Mouse (Mus musculus) MEL (cell line): ENCODE measurements at regions not wholly inside any gene's neighbourhood (a gene's known extent, or its start where the extent isn't known, plus 50 kb on each side); places are given as distances from the start of the nearest gene placed in this dataset.

ENCODE experiments used
- DNase-seq: peaks from one replicate; pipeline ENCODE4 v3.0.0; 2011; ENCODE audit warnings: low read depth, low spot score
- H3K27ac ChIP-seq: 2 replicates; pipeline ENCODE4 v1.5.1; 2012; ENCODE audit warnings: low read depth, mild to moderate bottlenecking, control low read depth, low read length, moderate library complexity; ENCODE audit not compliant: control insufficient read depth
- H3K27me3 ChIP-seq, 2 experiments: fragments of 150-350 bp in 1 of 2; sonication (generic) in 1 of 2; 2 replicates each; pipeline ENCODE4 v1.6.1; 2012; ENCODE audit warnings: low read length in 2 of 2, mild to moderate bottlenecking in 2 of 2, improper control_type of control experiment in 1 of 2, moderate library complexity in 1 of 2; ENCODE audit not compliant: insufficient read depth in 2 of 2, control insufficient read depth in 1 of 2
- H3K36me3 ChIP-seq, 2 experiments: 2 replicates each; pipeline ENCODE4 v1.6.1; 2012 to 2014; ENCODE audit warnings: low read length in 2 of 2, improper control_type of control experiment in 1 of 2, inconsistent platforms in 1 of 2, mild to moderate bottlenecking in 1 of 2; ENCODE audit not compliant: insufficient read depth in 2 of 2, control insufficient read depth in 1 of 2
- H3K4me1 ChIP-seq, 2 experiments: fragments of 150-350 bp in 1 of 2; sonication (generic) in 1 of 2; 2 replicates each; pipeline ENCODE4 v1.6.1; 2012; ENCODE audit warnings: low read length in 2 of 2, improper control_type of control experiment in 1 of 2, mild to moderate bottlenecking in 1 of 2; ENCODE audit not compliant: insufficient read depth in 2 of 2, control insufficient read depth in 1 of 2
- H3K4me3 ChIP-seq, 2 experiments: fragments of 150-350 bp in 1 of 2; sonication (generic) in 1 of 2; 2 replicates each; pipeline ENCODE4 v1.5.1; 2012; ENCODE audit warnings: low read depth in 2 of 2, low read length in 2 of 2, mild to moderate bottlenecking in 2 of 2, moderate library complexity in 2 of 2, control low read depth in 1 of 2, improper control_type of control experiment in 1 of 2; ENCODE audit not compliant: control insufficient read depth in 1 of 2, insufficient read depth in 1 of 2
- H3K79me2 ChIP-seq: 2 replicates; pipeline ENCODE4 v1.6.1; 2012; ENCODE audit warnings: mild to moderate bottlenecking, low read length, moderate library complexity; ENCODE audit not compliant: control insufficient read depth, poor library complexity, insufficient read depth
- H3K9ac ChIP-seq: 2 replicates; pipeline ENCODE4 v1.6.1; 2012; ENCODE audit warnings: low read depth, mild to moderate bottlenecking, control low read depth, low read length, moderate library complexity; ENCODE audit not compliant: control insufficient read depth, poor library complexity, severe bottlenecking
- H3K9me3 ChIP-seq: fragments of 150-350 bp; sonication (generic); replicated peaks from 2 replicates; pipeline ENCODE4 v1.6.1; 2012; ENCODE audit warnings: mild to moderate bottlenecking, low read length, improper control_type of control experiment, moderate library complexity; ENCODE audit not compliant: insufficient read depth
- BHLHE40 ChIP-seq: IDR thresholded peaks from 2 replicates; pipeline ENCODE4 v1.6.1; 2012; ENCODE audit warnings: low read depth, mild to moderate bottlenecking, inconsistent platforms, low read length, improper control_type of control experiment, borderline replicate concordance
- CHD1 ChIP-seq: IDR thresholded peaks from 2 replicates; pipeline ENCODE4 v1.6.1; 2012; ENCODE audit warnings: low read depth, mild to moderate bottlenecking, inconsistent platforms, low read length, improper control_type of control experiment
- CTCF ChIP-seq, 3 experiments: IDR thresholded peaks in 2 of 3; conservative IDR thresholded peaks in 1 of 3; 2 replicates each; pipeline ENCODE4 v1.5.1; 2011 to 2012; ENCODE audit warnings: low read length in 3 of 3, low read depth in 2 of 3, mild to moderate bottlenecking in 2 of 3, improper control_type of control experiment in 1 of 3, inconsistent platforms in 1 of 3, mixed read lengths in 1 of 3, moderate library complexity in 1 of 3; ENCODE audit not compliant: control insufficient read depth in 1 of 3, insufficient read depth in 1 of 3, poor library complexity in 1 of 3, severe bottlenecking in 1 of 3
- ETS1 ChIP-seq: IDR thresholded peaks from 2 replicates; pipeline ENCODE4 v1.6.1; 2012; ENCODE audit warnings: low read depth, mild to moderate bottlenecking, inconsistent platforms, low read length, improper control_type of control experiment, moderate library complexity
- GATA1 ChIP-seq: IDR thresholded peaks from 2 replicates; pipeline ENCODE4 v1.6.1; 2011; ENCODE audit warnings: low read depth, low read length, improper control_type of control experiment
- JUND ChIP-seq: IDR thresholded peaks from 2 replicates; pipeline ENCODE4 v1.6.1; 2011; ENCODE audit warnings: low read depth, mild to moderate bottlenecking, improper control_type of control experiment, low read length
- KAT2A ChIP-seq: conservative IDR thresholded peaks from 2 replicates; pipeline ENCODE4 v1.6.1; 2012; ENCODE audit warnings: low read depth, low read length, improper control_type of control experiment, inconsistent platforms
- MAZ ChIP-seq: IDR thresholded peaks from 2 replicates; pipeline ENCODE4 v1.6.1; 2012; ENCODE audit warnings: low read depth, mild to moderate bottlenecking, inconsistent platforms, low read length, improper control_type of control experiment
- MXI1 ChIP-seq: IDR thresholded peaks from 2 replicates; pipeline ENCODE4 v1.6.1; 2011; ENCODE audit warnings: mild to moderate bottlenecking, low read depth, low read length, improper control_type of control experiment
- MYB ChIP-seq: IDR thresholded peaks from 2 replicates; pipeline ENCODE4 v1.6.1; 2011; ENCODE audit warnings: mild to moderate bottlenecking, low read depth, low read length, improper control_type of control experiment
- POLR2AphosphoS5 ChIP-seq: IDR thresholded peaks from 2 replicates; pipeline ENCODE4 v1.6.1; 2012; ENCODE audit warnings: low read depth, borderline replicate concordance, mild to moderate bottlenecking, inconsistent platforms, low read length, moderate library complexity, mixed read lengths
- RAD21 ChIP-seq: IDR thresholded peaks from 2 replicates; pipeline ENCODE4 v1.6.1; 2011; ENCODE audit warnings: mild to moderate bottlenecking, low read depth, low read length, improper control_type of control experiment
- RCOR1 ChIP-seq: IDR thresholded peaks from 2 replicates; pipeline ENCODE4 v1.6.1; 2012; ENCODE audit warnings: low read depth, mild to moderate bottlenecking, inconsistent platforms, low read length, improper control_type of control experiment
- SIN3A ChIP-seq: IDR thresholded peaks from 2 replicates; pipeline ENCODE4 v1.6.1; 2012; ENCODE audit warnings: low read length, improper control_type of control experiment, inconsistent platforms
- TBP ChIP-seq: IDR thresholded peaks from 2 replicates; pipeline ENCODE4 v1.8.0; 2011; ENCODE audit warnings: low read depth, low read length, improper control_type of control experiment
- TCF12 ChIP-seq: IDR thresholded peaks from 2 replicates; pipeline ENCODE4 v1.6.1; 2014; ENCODE audit warnings: low read depth, mild to moderate bottlenecking, inconsistent platforms, low read length, improper control_type of control experiment, moderate library complexity
- ZC3H11A ChIP-seq: IDR thresholded peaks from 2 replicates; pipeline ENCODE4 v1.6.1; 2012; ENCODE audit warnings: low read depth, mild to moderate bottlenecking, inconsistent platforms, low read length, improper control_type of control experiment
- ZKSCAN1 ChIP-seq: IDR thresholded peaks from 2 replicates; pipeline ENCODE4 v1.6.1; 2012; ENCODE audit warnings: low read depth, mild to moderate bottlenecking, inconsistent platforms, low read length, improper control_type of control experiment, moderate library complexity

- no peaks in the 10 kb centered on the region for H3K36me3 ChIP-seq
- no peak overlapping the region for H3K4me3 ChIP-seq
- H3K27ac ChIP-seq = no peak overlapping the region
- H3K9ac ChIP-seq = no peak overlapping the region
- no peaks in the 10 kb centered on the region for H3K9me3 ChIP-seq
- H3K79me2 ChIP-seq = no peaks in the 10 kb centered on the region
- no peak for DNase-seq
- TF ChIP-seq MYB (no peak), RCOR1 (no peak), RAD21 (no peak), CHD1 (no peak), POLR2AphosphoS5 (no peak), MXI1 (no peak), CTCF (IDR thresholded peaks at IDR 0.05 in 2 of 3, conservative IDR thresholded peaks at IDR 0.05 in 1 of 3; ENCODE audit: control insufficient read depth in 1 of 3, insufficient read depth in 1 of 3, low read depth in 2 of 3, low read length in 3 of 3, poor library complexity in 1 of 3, severe bottlenecking in 1 of 3) (no peak), KAT2A (no peak), TBP (no peak), GATA1 (no peak), BHLHE40 (no peak), TCF12 (no peak)
- H3K4me1 ChIP-seq = no peaks in the 10 kb centered on the region
- H3K27me3 ChIP-seq = no peaks in the 10 kb centered on the region
Measured at GRCm38 (mm10) chr1:113288242-113288641, 1423.5 kb upstream of the Dsel start.

GRCm38 (mm10) chr1:113284122-113284521 lies 1419.4 kb upstream of the Dsel start:
- no peak for DNase-seq
- no peaks in the 10 kb centered on the region for H3K4me1 ChIP-seq
- H3K36me3 ChIP-seq = no peaks in the 10 kb centered on the region
- H3K79me2 ChIP-seq = no peaks in the 10 kb centered on the region
- no peak overlapping the region for H3K4me3 ChIP-seq
- H3K27me3 ChIP-seq = no peaks in the 10 kb centered on the region
- H3K9me3 ChIP-seq = no peaks in the 10 kb centered on the region
- no peak for TF ChIP-seq ETS1
- TF ChIP-seq SIN3A = no peak
- TF ChIP-seq MYB = no peak
- no peak for TF ChIP-seq ZKSCAN1
- no peak for TF ChIP-seq POLR2AphosphoS5
- no peak for TF ChIP-seq MAZ
- no peak for TF ChIP-seq ZC3H11A
- TF ChIP-seq RCOR1 = no peak
- no peak for TF ChIP-seq JUND
- TF ChIP-seq, all 39 proteins: peak for 0
- Histone ChIP-seq H3K27ac (no peak overlapping the region), H3K9ac (no peak overlapping the region)
